Mouse (Mus musculus) retina, postnatal 1 day (tissue): ENCODE data around the gene Gnat2.
A peak's percentile ranks its signal among the peaks of the same experiment; 100 is the strongest.

Experiments used
- DNase-seq: peaks from one replicate; pipeline ENCODE4 v3.0.0-alpha.2; 2012

The Gnat2 gene

DNA sequence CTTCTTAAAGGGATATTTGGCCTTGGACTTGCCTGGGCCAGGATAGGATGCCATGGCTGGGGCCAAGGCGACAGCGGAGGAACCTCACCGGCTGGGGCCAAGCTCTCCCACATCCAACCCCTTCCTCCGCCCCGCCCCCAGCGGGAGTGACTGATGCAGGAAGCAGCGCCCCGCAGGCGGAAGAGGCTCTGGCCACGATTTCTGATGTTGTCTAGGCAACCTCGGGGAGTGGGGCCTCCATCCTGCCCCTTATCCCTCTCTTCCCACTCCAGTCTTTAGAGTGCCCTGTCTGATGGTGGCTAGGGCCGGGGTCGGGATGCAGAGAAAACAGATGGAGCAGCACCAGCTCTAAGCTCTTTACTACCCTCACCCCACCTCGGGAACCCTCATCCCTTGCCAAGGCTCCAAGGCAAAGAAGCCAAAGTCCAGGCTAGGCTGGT lies 7.3 kb upstream of the Gnat2 start:
- DNase-seq: peak; percentile 91

DNA sequence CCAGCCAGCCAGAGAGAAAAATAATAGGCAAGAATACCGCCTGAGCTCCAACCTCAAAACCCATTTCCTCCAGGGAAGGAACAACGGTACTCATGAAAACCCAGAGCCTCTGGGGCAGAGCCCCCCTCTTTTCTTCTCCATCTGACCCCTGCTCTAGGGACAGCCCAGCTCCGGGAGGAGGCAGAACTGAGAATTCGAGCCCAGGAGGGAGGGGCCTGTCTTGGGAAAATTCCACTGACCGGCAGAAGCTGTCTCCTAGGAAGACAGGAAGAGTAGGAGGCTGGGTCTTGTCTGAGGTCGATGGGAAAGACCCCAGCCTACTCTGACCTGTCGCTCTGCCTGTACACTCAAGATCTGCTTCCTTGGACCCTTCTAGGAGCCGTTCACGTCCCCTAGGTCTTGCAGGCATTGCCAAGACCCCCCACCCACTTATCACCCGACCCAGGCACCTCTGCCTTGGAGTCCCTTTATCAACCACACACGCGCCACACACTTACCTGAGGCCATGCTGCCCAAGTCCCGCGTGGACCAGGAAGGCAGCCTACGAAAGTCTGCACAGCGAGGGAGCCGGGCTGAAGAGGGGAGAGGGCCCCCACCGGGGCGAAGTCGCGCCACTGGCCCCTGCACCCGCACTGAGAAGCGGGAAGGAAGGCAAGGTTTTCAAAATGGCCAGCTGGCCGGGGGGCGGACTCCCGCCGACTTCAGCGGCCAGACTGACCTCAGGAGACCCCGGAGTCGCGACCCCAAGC lies 6.7 kb upstream of the Gnat2 start:
- peak; percentile 65 for DNase-seq

DNA sequence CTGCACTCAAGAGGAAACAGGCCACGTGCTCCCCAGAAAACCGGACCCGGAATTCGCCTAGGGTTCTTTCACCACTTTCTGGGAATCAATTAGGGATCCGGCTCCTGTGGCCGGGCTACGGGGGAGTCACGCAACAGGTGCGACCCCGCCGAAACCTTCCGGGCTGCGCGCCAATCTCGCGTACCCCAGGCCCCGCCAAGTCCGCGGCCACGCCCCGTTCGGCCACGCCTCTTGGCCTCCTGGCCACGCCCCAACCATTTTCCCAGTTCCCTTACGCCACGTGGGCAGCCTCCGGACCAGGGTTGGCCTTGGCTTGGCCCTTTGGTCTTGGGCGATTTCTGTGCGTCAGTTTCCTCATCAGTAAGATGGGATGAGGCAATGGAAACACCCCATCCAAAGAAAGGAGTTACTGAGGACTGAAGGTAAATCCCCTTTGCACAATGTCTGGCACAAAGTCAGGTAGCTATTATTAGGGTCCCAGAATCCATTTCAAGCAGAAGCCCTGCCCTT lies 6.1 kb upstream of the Gnat2 start, which contains the start of gene Ampd2:
TSS of gene Ampd2 (minus strand) at position 182 of the 510 bp plus-strand sequence.
- peak; percentile 81 for DNase-seq

DNA sequence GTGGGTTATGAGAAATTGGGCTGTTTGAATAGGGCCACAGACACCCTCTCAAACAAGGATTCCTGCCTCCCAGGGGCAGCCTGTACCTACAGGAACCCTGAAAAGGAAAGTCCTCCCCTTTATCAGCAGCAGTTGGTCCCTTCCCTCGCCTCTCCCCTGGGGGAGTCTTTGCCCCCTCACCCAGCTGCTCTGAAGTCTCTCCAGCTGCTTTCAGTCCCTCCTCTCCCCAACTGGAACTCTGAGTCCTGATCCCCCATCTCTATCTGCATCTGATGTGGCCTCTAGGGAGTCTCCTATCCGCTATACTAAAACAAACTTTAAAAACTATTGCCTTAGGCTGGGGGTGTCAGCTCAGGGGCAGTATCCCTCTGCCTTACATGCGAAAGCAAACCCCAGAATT lies 5.3 kb upstream of the Gnat2 start:
- no peak for DNase-seq

GRCm38 (mm10) chr3:108088842-108089380 lies 3.7 kb upstream of the Gnat2 start:
- no peak for DNase-seq

DNA sequence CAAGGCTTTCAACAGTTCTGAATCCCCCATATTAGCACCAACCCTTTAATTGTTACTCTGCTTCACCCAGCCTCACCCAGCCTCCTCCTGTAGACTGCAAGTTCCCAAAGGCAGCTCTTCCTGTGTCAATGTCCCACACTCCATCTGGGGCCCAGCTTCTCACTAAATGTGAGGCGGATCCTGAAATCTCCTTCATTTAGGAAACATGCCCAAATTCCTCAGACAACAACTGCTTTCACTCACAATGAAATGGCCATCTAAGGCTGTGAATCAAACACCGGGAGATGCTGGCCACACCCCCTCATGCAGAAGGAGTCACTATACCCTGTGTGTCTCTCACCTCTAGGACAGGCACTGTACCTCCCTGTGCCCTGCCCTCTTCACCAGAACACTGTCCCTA lies 2.7 kb upstream of the Gnat2 start:
- DNase-seq: no peak

DNA sequence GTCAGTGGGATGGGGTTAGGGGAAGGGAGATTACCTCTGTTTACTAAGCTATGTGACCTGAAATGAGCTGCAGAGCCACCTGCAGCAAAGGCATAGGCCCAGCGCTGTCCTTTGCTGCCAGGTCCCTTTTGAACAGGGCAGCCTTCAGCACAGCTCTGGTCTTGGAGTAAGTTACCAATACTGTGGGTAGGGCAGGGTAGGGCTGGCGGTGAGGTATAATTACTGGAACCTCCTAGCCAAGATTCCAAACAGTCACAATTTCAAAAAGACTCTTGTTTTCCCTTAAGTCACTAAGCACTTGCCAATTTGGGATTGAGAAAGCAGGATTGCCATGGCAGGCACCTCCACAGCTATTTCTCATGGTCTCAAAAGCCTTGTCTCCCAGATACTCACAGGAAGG lies 2.0 kb upstream of the Gnat2 start:
- no peak for DNase-seq

DNA sequence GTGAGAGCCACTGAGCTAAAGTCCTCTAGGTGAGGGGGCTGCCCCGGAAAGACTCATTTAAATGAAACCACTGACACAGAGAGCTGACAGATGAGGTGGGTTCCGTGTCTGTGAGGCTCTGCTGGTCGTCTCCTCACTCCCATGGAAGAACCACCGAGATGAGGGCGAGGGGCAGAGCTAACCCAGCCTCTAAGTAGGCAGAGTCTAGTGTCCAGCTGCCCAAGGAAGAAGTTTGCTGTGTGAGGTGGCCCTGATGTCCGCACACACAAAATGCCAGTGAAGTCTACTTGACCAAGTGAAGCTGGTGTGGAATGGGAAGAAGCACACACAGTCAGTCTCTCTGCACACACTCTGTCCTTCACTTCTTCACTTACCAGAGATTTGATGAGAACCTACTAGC lies 559 bp upstream of the Gnat2 start:
- DNase-seq: no peak

DNA sequence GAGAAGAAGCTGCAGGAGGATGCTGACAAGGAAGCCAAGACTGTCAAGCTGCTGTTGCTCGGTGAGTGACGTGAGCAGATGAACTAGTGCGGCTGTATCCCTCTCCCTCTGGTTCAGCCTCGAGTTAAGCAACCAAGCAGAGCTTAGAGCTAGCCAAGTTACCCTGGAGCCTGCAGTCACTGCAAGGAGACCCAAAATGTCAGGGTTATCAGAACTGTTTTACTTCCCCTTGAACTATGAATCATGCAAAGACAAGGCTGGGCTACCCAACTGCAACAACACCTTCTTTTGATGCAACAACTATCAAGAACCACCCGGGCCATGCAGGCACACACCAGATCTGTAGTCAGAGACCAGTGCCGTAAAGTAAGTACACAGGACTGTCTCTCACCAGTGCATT lies 717 bp downstream of the Gnat2 start:
- DNase-seq: no peak

DNA sequence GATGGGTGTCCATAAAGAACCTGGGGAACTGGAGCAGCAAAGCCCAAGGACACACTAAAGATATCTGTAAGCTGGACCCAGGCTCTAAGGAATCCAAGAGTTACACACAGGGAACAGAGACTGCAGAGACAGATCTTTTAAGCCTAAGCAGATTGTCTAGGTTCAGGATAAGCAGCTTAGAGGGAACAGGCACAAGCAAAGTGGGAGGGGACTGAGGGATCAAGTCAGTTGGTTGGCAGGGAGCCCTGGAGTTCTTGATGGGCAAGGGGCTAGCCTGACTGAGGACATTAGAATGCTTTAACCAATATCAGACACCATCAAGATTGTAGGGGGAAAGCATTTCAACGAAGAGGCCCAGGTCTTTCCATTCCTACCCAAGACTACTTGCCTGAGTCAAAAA lies 1.6 kb downstream of the Gnat2 start:
- peak; percentile 88 for DNase-seq

DNA sequence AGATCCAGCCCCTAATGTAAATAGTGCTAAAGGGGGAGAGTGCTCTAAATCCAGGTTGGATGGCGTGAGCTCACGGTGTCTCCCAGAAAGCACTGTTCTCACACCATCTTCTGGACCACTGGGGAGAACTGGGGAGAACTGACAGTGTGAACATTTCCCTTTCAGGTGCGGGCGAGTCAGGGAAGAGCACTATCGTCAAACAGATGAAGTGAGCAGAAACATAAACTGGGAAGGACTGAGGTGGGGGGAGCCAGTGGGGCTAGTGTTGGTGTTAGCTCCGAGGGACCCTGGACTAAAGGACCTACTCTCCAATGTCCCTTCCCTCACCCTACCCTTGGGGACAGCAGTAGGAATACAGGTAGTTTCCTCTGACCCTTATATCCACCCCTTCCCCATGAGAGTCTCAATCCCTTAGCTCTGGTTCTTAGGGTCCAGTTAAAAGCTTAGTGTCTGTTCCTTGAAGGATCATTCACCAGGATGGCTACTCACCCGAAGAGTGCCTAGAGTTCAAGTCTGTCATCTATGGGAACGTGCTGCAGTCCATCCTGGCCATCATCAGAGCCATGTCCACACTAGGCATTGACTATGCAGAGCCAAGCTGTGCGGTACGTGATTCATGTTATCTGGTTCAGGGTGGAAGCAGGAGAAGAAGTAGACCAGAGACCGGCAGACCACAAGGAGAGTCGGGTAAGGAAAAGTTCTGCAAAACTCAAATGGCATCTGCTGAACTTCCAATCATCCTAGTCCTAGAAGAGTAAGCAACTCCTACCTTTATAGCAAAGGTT lies 2.6 kb downstream of the Gnat2 start:
- no peak for DNase-seq

GRCm38 (mm10) chr3:108096226-108096625 lies 3.6 kb downstream of the Gnat2 start:
- DNase-seq: no peak

GRCm38 (mm10) chr3:108096726-108097125 lies 4.1 kb downstream of the Gnat2 start:
- DNase-seq: no peak

GRCm38 (mm10) chr3:108097656-108098055 lies 5.1 kb downstream of the Gnat2 start:
- no peak for DNase-seq

DNA sequence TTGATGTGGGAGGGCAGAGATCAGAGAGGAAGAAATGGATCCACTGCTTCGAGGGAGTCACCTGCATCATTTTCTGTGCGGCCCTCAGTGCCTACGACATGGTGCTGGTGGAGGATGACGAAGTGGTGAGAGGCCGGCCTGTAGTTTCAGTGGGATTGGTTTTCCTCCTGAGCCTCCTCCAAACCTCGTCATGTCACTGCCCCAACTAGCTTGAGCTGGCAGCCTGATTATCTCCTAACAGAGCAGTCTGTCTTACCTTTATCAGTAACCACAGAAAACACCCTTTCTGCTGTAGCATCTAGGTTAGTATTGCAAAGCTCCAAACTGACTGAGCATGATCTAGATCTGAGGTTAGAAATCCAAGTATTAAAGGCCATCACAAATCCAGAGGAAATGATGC lies 5.7 kb downstream of the Gnat2 start:
- DNase-seq: no peak

DNA sequence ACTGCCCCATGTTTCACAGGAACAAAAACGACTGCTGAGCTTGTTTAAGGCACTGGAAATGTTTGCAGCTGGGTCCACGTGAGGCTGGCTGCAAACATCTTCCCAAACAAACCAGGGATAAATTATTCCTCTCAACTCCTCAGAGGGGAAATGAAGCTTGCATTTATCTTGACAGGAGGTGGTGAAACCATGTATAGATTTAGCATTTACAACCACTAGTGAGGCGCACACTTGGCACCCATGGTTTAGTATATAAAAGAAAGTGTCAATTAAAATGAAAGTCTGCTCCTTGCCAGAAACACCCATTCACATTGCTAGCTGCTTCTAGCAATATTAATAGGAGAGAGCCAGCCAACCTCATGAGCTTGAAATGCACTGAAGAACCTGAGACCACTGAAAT lies 9.0 kb downstream of the Gnat2 start:
- DNase-seq: no peak

DNA sequence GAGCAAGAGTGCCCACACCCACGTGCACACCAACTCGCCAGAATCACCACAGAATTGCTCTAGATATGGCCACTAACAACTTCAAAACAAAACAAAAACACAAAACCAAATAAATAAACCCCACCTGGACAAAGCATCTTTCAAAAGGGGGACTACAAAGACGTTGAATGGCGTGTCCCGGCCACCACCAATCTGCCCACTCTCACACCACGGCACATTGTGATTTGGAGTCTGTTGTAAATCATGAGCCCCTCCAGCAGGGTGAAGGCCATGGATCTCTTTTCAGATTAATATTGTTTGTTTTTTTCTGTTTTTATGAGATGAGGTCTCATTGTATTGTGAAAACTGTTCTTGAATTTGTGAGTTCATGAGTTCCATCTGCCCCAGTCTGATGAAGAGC lies 9.5 kb downstream of the Gnat2 start:
- no peak for DNase-seq

DNA sequence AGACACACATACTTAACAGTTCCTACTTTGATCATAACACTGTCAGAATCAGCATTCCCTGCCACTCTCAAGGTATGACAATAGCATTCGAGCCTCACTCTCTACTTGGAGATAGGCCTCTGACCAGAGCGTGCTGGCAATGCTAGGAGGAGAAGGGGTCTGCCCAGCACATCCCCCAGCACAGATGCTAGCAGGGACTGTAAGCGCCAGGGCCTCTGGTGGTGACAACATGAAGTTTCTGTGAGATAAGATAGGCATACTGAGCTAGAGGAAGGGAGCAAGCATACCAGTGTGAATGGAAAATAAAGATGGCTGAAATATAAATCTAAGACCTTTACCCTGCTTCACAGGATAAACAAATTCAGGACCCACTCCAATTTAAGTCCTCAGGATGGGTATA lies 12.7 kb downstream of the Gnat2 start:
- DNase-seq: no peak

- no peak for DNase-seq
Measured at GRCm38 (mm10) chr3:108111320-108111719, 18.7 kb downstream of the Gnat2 start.

DNA sequence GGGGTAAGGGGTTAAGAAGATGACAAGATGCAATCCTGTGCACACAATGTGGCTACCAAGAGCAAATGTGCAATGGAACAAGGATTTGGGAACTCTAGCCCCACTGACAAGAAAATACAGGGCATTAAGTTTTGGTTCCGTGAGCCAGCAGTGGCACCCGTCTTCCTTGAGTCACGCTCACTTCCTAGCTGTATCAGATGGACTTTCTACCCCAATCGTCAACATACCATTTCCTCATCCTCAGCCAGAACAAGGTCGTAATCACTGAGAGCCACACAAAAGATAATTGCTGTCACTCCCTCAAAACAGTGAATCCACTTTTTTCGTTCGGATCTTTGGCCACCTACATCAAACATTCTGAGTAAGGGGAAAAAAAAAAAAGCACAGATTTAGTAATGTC lies 19.7 kb downstream of the Gnat2 start:
- no peak for DNase-seq

DNA sequence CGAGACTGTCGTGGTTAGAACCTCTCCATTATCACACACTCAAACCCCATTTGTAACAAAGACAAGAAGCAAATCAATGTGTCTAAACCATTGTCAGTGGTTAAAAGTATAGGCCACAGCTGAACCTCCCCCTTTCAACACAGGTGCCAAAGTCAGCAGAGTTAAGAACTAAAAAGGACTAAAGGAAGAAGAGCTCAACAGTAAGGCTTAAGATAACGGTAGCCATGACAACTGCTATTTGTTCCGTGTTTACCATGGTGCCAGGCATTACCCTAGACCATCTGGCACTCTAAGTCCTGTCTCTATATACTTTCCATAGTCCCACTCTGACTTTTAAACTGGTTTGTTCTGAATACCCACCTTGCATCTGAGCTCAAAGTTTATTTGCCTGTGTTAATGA lies 20.1 kb downstream of the Gnat2 start:
- no peak for DNase-seq

DNA sequence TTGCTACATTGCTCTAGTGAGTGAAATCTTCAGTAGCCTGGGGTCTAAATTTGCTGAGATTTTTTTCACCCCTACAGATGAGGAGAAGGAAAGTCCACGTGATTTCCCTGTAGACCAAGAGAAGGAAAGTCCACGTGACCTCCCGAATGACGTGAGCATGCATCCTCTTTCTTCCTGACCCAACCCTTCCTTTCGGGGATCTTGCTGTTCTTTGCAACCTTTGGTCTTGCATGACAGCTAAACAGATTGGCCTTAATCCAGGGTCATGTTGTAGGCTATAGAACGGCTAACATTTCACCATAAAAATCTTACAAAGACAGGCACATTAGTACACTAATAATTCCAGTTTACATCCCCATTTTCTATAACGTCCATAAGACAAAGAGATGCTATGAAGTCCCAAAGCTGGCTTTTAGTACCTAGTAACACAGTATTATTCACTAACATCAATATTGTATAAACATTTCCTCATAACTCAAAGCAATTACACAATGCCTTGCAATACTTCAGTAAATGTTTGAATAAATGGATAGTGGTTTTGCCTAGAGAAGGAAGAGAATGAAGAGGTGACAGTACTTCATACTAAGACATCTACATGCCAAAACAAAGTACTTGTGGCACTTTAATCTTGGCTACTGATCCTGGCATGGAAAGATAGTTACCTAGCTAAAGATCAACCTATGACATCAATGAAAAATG lies 21.2 kb downstream of the Gnat2 start:
- DNase-seq: no peak

DNA sequence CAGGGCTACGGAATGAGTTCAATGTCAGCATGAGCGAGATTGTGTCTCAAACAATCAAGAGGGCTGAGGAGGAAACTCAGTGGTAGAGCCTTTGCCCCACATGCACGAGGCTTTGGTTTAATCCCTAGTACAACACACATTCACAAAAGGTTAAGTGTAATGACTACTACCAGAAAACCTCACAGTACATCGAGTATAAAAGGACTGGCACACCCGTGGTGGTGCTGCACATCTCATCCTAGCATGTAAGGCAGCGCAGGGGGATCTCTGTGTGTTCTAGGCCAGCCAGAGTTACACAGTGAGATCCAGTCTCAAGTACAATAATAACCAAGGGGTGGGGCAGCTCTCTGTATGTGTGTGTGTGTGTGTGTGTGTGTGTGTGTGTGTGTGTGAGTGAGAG lies 24.9 kb downstream of the Gnat2 start:
- no peak for DNase-seq
